Mouse (Mus musculus) megakaryocyte, embryonic 14.5 days (primary cell): ENCODE data around the gene Lrrc63. TPM values are rescaled to one million over a fixed set of nuclear protein-coding genes. Genes with fewer than 3 reads are reported as not detected.

Source experiments
- H3K27me3 ChIP-seq: replicated peaks from 2 replicates; pipeline ENCODE3; 2012; ENCODE audit warnings: inconsistent platforms
- H3K36me3 ChIP-seq: replicated peaks from 2 replicates; pipeline ENCODE3; 2012; ENCODE audit warnings: low read length, inconsistent platforms, mixed read lengths
- H3K4me1 ChIP-seq: 2 replicates; pipeline ENCODE4 v1.6.1; 2012; ENCODE audit warnings: inconsistent platforms
- H3K4me3 ChIP-seq: replicated peaks from 2 replicates; pipeline ENCODE3; 2012; ENCODE audit warnings: moderate library complexity, mild to moderate bottlenecking, inconsistent platforms
- H3K9me3 ChIP-seq: 2 replicates; pipeline ENCODE4 v1.6.1; 2012; ENCODE audit warnings: inconsistent platforms
- FLI1 ChIP-seq: IDR thresholded peaks from 2 replicates; pipeline ENCODE4 v1.6.1; 2012; ENCODE audit warnings: low read length, inconsistent platforms, mixed read lengths
- GATA1 ChIP-seq: IDR thresholded peaks from 3 replicates; pipeline ENCODE4 v1.6.1; 2012; ENCODE audit warnings: mixed read lengths, low read length, inconsistent platforms, borderline replicate concordance
- polyA plus RNA-seq: library from polyadenylated mRNA; stranded (reverse); fragments of >175 nt; gene quantifications from 2 replicates; pipeline ENCODE4 v1.2.3, GENCODE M21; 2012; ENCODE audit warnings: low replicate concordance; ENCODE audit not compliant: insufficient read depth

Lrrc63 gene
- polyA plus RNA-seq, 1 experiment = not detected

DNA sequence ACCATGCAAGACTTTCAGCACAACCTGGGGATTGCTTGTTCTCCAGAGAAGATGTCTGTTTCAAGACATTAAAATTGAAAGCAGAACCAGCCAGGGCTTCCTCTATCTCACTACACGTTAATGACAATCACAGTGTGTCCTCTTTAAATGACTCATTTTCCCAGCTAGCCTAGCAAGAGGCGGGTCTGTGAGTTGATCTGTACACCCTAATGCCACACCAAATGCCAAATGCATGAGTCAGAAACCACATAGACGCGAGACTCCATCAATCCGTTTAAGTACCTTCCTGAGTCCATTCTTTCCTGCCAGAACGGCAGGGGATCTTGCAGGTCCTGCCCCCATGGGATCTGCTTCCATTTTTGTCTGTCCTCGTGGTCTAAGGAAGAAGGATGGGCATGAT, 85.5 kb downstream of the Lrrc63 start:
- H3K4me1 ChIP-seq = peaks cover 19% of the 10 kb centered on the region
- H3K36me3 ChIP-seq = no peaks in the 10 kb centered on the region
- TF ChIP-seq GATA1 = no peak
- no peak for TF ChIP-seq FLI1
- peaks cover 7% of the 10 kb centered on the region for H3K27me3 ChIP-seq
- peak overlapping the region; percentile 68 for H3K4me3 ChIP-seq
- no peaks in the 10 kb centered on the region for H3K9me3 ChIP-seq

DNA sequence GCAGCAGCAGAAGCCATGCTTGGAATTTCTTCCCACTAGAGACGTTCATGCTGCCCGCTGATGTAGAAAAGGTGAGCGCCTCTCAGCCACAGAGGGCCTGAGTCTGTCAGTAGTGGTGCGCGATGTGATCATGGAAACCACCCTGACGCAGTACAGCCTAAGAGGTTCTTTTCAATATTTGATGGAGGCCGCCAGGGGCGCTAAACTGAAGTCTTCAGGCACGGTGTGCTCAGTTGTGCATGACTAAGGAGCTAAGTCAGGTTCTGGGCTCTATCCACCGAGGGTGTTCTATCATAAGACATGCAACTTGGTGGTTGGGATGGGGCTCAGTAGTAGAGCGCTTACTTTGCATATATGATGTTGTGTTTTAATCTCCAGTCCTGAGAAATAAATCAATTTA, 95.2 kb downstream of the Lrrc63 start:
- Histone ChIP-seq H3K9me3 (peaks cover 5% of the 10 kb centered on the region), H3K36me3 (peaks cover 23% of the 10 kb centered on the region), H3K4me3 (no peak overlapping the region), H3K4me1 (peaks cover 47% of the 10 kb centered on the region), H3K27me3 (no peaks in the 10 kb centered on the region)
- no peak for TF ChIP-seq GATA1
- TF ChIP-seq FLI1 = no peak

Other genes starting within 250 kb of the Lrrc63 start
- 1.9 and 2.8 TPM in 2 replicates for gene Lrch1, start 183.0 kb downstream of the Lrrc63 start, polyA plus RNA-seq
- 0.11 TPM in 1 of 2 replicates, not detected in the other for gene Rubcnl, start 114.9 kb downstream of the Lrrc63 start, polyA plus RNA-seq
- gene Lcp1, start 220 bp upstream of the Lrrc63 start, polyA plus RNA-seq = 0.66 and 7.1 TPM in 2 replicates
- gene Cpb2, start 111.4 kb upstream of the Lrrc63 start, polyA plus RNA-seq = not detected in 2 replicates
- gene Zc3h13, start 153.5 kb upstream of the Lrrc63 start, polyA plus RNA-seq = 13.4 and 21.4 TPM in 2 replicates